Mouse (Mus musculus): ENCODE measurements at regions not wholly inside any gene's neighbourhood (a gene's known extent, or its start where the extent isn't known, plus 50 kb on each side); places are given as distances from the start of the nearest gene placed in this dataset.
A peak's percentile ranks its signal among the peaks of the same experiment; 100 is the strongest.

DNA sequence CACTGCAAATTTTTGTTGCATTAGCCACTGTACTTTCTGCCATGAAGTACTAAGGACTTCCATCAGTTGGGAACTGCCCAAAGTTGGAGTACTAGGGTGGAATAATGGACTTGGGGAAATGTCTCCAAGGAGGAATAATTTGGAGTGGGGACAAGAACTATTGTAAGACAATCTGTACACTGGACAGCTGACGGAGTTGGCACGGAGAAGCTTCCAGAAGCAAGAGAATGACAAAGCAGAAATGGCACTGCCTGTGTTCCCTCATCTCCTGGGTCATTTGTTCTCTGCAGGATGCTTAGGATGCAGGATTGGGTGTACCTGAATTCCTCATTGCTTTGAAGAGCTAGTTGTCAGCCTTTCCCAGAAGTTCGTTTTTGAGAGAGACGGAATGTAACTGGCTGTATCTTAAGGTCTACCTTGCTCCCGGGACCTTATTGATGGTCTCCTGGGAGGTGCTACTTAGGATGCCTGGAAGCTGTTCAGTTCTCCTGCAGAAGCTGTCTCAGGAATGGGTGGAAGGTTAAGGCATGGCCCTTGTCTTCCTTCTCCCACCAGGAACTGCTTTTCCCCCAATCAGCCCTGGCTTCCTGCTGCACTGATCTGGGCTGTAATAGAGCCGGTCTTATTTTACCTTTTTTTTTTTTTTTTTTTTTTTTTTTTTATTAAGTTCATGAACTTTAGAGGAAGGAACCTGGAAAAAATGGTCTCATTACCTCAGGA, 272.4 kb downstream of the Plpp3 start:
- Histone ChIP-seq H3K36me3 (ENCODE audit: control insufficient read depth, insufficient read depth, low read length) (no peaks in the 10 kb centered on the region), H3K4me2 (replicated peaks; ENCODE audit: low read depth, low read length, severe bottlenecking) (no peak overlapping the region), H3K9ac (ENCODE audit: low read depth, low read length, severe bottlenecking) (no peak overlapping the region), H3K9me3 (ENCODE audit: control insufficient read depth, low read length) (no peaks in the 10 kb centered on the region), H3K27ac (replicated peaks; ENCODE audit: low read depth, low read length) (no peak overlapping the region), H3K4me1 (ENCODE audit: control insufficient read depth, insufficient read depth, low read length) (peaks cover 17% of the 10 kb centered on the region), H3K4me3 (replicated peaks; ENCODE audit: low read length) (no peak overlapping the region), H3K27me3 (ENCODE audit: control insufficient read depth, insufficient read depth, low read length) (no peaks in the 10 kb centered on the region)
- TF ChIP-seq POLR2A (IDR thresholded peaks at IDR 0.05; ENCODE audit: borderline replicate concordance, extremely low read depth, insufficient read depth, insufficient read length): no peak
- DNase-seq (ENCODE audit: low spot score) (no peak), ATAC-seq (ENCODE audit: low FRiP score, low read depth) (no peak)
- 68% methylated on average over 6 of the region's 6 CpGs for WGBS

DNA sequence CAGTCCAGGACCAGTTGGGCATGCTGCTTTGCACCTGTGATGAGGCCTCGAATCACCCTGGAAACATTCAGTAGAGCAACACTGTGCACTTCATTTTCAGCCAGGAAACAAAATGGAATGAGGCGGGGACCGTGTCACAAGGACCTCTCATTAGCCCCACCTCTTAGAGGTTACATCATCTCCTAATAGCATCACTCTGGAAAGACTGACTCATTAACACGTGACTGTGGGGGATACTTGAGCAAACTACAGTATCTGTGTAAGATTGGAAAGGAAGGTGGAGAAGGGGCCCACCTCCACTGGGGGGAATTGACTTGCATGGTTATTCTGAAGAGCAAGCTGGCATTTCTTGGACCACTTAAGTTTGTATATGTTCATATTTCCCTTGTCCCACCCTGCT, 275.3 kb downstream of the Plpp3 start:
- H3K4me2 ChIP-seq (replicated peaks; ENCODE audit: low read depth, low read length, severe bottlenecking): no peak overlapping the region
- no peaks in the 10 kb centered on the region for H3K9me3 ChIP-seq (ENCODE audit: control insufficient read depth, low read length)
- WGBS: 84% methylated on average over 4 of the region's 4 CpGs
- no peak overlapping the region for H3K27ac ChIP-seq (replicated peaks; ENCODE audit: low read depth, low read length)
- no peak overlapping the region for H3K9ac ChIP-seq (ENCODE audit: low read depth, low read length, severe bottlenecking)
- no peak for DNase-seq (ENCODE audit: low spot score)
- H3K27me3 ChIP-seq (ENCODE audit: control insufficient read depth, insufficient read depth, low read length): no peaks in the 10 kb centered on the region
- no peak for ATAC-seq (ENCODE audit: low FRiP score, low read depth)
- H3K36me3 ChIP-seq (ENCODE audit: control insufficient read depth, insufficient read depth, low read length): no peaks in the 10 kb centered on the region
- no peak for TF ChIP-seq POLR2A (IDR thresholded peaks at IDR 0.05; ENCODE audit: borderline replicate concordance, extremely low read depth, insufficient read depth, insufficient read length)
- H3K4me1 ChIP-seq (ENCODE audit: control insufficient read depth, insufficient read depth, low read length): peaks cover 15% of the 10 kb centered on the region
- H3K4me3 ChIP-seq (replicated peaks; ENCODE audit: low read length): no peak overlapping the region

DNA sequence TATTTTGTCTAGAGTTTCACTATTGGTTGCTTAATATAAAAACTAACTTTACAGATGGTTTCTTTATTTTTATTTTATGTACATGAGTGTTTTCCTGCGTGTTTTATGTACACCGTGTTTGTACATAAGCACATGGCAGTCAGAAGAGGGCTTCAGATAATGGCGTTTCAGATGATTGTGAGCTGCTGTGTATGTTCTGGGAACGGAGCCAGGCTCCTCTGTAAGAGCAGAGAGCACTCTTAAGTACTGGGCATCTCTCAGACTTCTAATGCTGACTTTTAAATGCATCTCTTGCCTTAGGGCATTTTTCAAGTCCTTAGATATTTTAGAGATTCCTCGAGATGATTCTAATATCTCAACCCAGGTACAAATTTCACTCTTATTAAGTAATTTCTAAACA, 280.0 kb downstream of the Plpp3 start:
- WGBS: 76% methylated on average over 5 of the region's 5 CpGs
- no peak overlapping the region for H3K9ac ChIP-seq (ENCODE audit: low read depth, low read length, severe bottlenecking)
- no peaks in the 10 kb centered on the region for H3K27me3 ChIP-seq (ENCODE audit: control insufficient read depth, insufficient read depth, low read length)
- no peak overlapping the region for H3K27ac ChIP-seq (replicated peaks; ENCODE audit: low read depth, low read length)
- no peaks in the 10 kb centered on the region for H3K9me3 ChIP-seq (ENCODE audit: control insufficient read depth, low read length)
- no peak for TF ChIP-seq POLR2A (IDR thresholded peaks at IDR 0.05; ENCODE audit: borderline replicate concordance, extremely low read depth, insufficient read depth, insufficient read length)
- ATAC-seq (ENCODE audit: low FRiP score, low read depth) (no peak), DNase-seq (ENCODE audit: low spot score) (no peak)
- H3K4me1 ChIP-seq (ENCODE audit: control insufficient read depth, insufficient read depth, low read length): no peaks in the 10 kb centered on the region
- no peaks in the 10 kb centered on the region for H3K36me3 ChIP-seq (ENCODE audit: control insufficient read depth, insufficient read depth, low read length)
- no peak overlapping the region for H3K4me3 ChIP-seq (replicated peaks; ENCODE audit: low read length)
- H3K4me2 ChIP-seq (replicated peaks; ENCODE audit: low read depth, low read length, severe bottlenecking): no peak overlapping the region

DNA sequence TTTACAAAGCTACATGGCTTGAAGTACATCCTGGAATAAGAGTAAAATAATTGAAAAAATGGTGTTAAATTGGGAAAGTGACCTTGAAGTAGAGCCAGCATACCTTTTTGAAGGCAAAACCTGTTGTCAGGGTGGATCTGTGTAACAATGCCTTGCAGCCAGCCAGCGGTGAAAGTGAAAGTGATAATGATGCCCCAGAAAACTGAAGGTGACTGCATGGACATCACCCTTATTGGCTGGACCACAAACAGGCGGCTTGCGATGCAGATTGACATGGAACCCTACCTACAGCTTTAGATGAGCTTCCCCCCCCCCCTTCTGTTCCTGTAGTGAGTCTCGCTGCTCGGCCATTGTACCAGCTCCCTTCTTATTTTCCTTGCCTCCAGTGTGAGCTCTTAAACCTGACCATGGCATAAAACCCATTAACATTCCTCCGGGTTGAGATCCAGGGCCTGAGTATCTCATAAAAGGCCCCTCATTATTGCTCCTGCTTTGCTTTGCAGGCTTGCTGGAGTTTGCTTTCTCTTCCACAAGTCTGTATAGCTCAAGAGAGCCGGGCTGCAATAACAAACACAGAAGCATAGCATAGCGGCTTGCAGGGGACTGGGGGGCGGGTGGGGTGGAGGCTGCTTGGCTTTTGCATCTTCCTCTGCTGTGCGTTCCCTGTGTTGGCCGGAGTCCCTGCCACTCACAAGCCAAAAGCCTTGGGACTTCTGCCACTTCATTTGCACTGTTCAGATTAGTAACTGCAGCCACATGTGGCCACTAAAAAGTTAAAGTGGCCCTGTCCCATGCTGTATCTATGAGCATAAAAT, 292.1 kb downstream of the Plpp3 start:
- Histone ChIP-seq H3K4me2 (replicated peaks; ENCODE audit: low read depth, low read length, severe bottlenecking) (peak overlapping the region; percentile 24), H3K4me3 (replicated peaks; ENCODE audit: low read length) (no peak overlapping the region), H3K4me1 (ENCODE audit: control insufficient read depth, insufficient read depth, low read length) (peaks cover 9% of the 10 kb centered on the region), H3K27me3 (ENCODE audit: control insufficient read depth, insufficient read depth, low read length) (no peaks in the 10 kb centered on the region), H3K27ac (replicated peaks; ENCODE audit: low read depth, low read length) (no peak overlapping the region), H3K9ac (ENCODE audit: low read depth, low read length, severe bottlenecking) (no peak overlapping the region), H3K36me3 (ENCODE audit: control insufficient read depth, insufficient read depth, low read length) (no peaks in the 10 kb centered on the region), H3K9me3 (ENCODE audit: control insufficient read depth, low read length) (no peaks in the 10 kb centered on the region)
- no peak for TF ChIP-seq POLR2A (IDR thresholded peaks at IDR 0.05; ENCODE audit: borderline replicate concordance, extremely low read depth, insufficient read depth, insufficient read length)
- WGBS: 21% methylated on average over 11 of the region's 11 CpGs
- DNase-seq (ENCODE audit: low spot score) (peak; percentile 24), ATAC-seq (ENCODE audit: low FRiP score, low read depth) (peak; percentile 26; the same call in 1 of the 2 replicates)

DNA sequence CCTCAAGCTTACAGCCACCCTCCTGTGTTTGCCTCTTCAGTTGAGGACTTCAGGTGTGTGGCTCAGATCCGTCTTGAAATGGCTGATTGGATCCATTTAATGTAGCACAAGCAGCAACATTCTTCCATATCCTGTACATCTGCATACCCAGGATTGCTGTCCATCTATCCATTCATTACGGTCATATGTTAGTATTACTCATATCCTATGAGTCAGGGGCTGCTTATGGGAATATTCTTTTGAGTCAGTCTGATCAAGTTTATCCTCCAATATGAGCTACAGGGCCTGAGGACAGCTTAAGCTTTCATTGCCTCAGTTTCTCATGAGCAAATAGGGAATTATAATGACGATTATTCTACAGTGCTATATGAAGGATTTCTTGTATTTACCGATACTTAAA, 293.7 kb downstream of the Plpp3 start:
- no peak overlapping the region for H3K27ac ChIP-seq (replicated peaks; ENCODE audit: low read depth, low read length)
- no peak overlapping the region for H3K4me2 ChIP-seq (replicated peaks; ENCODE audit: low read depth, low read length, severe bottlenecking)
- no peak for DNase-seq (ENCODE audit: low spot score)
- no peaks in the 10 kb centered on the region for H3K36me3 ChIP-seq (ENCODE audit: control insufficient read depth, insufficient read depth, low read length)
- no peak for TF ChIP-seq POLR2A (IDR thresholded peaks at IDR 0.05; ENCODE audit: borderline replicate concordance, extremely low read depth, insufficient read depth, insufficient read length)
- peaks cover 9% of the 10 kb centered on the region for H3K4me1 ChIP-seq (ENCODE audit: control insufficient read depth, insufficient read depth, low read length)
- 88% methylated on average over 4 of the region's 4 CpGs for WGBS
- no peak overlapping the region for H3K4me3 ChIP-seq (replicated peaks; ENCODE audit: low read length)
- H3K9ac ChIP-seq (ENCODE audit: low read depth, low read length, severe bottlenecking): no peak overlapping the region
- no peaks in the 10 kb centered on the region for H3K27me3 ChIP-seq (ENCODE audit: control insufficient read depth, insufficient read depth, low read length)
- no peak for ATAC-seq (ENCODE audit: low FRiP score, low read depth)
- H3K9me3 ChIP-seq (ENCODE audit: control insufficient read depth, low read length): no peaks in the 10 kb centered on the region

Measured in limb, embryonic 14.5 days (tissue).